In the genomic region with DNA sequence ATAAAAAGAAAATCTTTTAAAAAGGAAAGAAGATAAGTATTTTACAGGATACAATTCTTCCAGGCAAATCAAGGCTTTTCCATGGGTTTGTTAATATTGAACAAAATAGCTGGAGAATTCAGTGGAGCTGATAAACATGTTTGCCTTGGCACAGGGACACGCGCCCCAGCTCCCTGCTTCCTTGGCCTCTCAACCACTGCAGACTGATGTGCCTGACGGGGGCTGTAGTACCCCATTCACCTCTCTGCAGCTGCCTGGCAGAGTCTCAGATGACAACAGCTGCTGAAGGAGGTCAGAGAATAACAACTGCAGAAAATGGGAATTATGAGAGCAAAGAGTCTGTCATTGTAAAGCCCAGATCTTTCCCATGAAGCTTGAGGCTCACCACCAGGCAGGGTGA, we compare ENCODE assay signal across 23 mouse cellular contexts. TPM values are rescaled to one million over a fixed set of nuclear protein-coding genes. Genes with fewer than 3 reads are reported as not detected.
DNase-seq lines count a peak whose midpoint lies in the region; ATAC-seq and TF ChIP-seq lines count a peak whose summit lies in the region.
"Had no signal": no experiment of that assay in that cellular context is flagged by ENCODE, and none has a peak within 500 bp of the region (broad histone marks: within the 10 kb centered on the region; RNA-seq: fewer than 3 reads in every experiment).

No protein-coding gene starts in this region.

- no peaks in the 10 kb centered on the region for H3K4me1 ChIP-seq in liver, embryonic 16.5 days (ENCODE audit: control insufficient read depth, low read depth, low read length)
- H3K4me1 ChIP-seq: embryonic facial prominence, embryonic 13.5 days; forebrain, embryonic 15.5 days; heart, embryonic 15.5 days; liver, embryonic 13.5 days; megakaryocyte, embryonic 14.5 days had no signal

- no peak overlapping the region for H3K9ac ChIP-seq in liver, embryonic 16.5 days (ENCODE audit: low read depth, low read length)
- H3K9ac ChIP-seq: embryonic facial prominence, embryonic 13.5 days; forebrain, embryonic 15.5 days; heart, embryonic 15.5 days; hindbrain, embryonic 14.5 days; liver, embryonic 13.5 days had no signal

- 54% methylated on average over 3 of the region's 3 CpGs for WGBS in liver, embryonic 16.5 days (ENCODE audit: insufficient replicate concordance)

- DNase-seq in gastrocnemius, postnatal 14 days: peak; percentile 9
- no peak for DNase-seq in gastrocnemius, adult 2 months
- DNase-seq in kidney, postnatal 14 days: peak; percentile 12
- no peak for DNase-seq in kidney, postnatal 4 days
- peak; percentile 5 to 15 for DNase-seq in heart, postnatal 14 days
- no peak for DNase-seq in right cerebral cortex, postnatal 25 days
- DNase-seq: cerebellum, adult 11-12 months; kidney, adult 9 months; liver, embryonic 13.5 days; lung, postnatal 10 days; thymus, postnatal 4 days had no signal

- intact Hi-C loops in gastrocnemius, postnatal 14 days (cut with DNase I; ENCODE audit: low total_unique reads): no loop called here
- intact Hi-C loops in gastrocnemius, adult 2 months (cut with DNase I): no loop called here
- intact Hi-C loops in heart, postnatal 14 days (cut with DNase I): no loop called here

- no peaks in the 10 kb centered on the region for H3K36me3 ChIP-seq in liver, embryonic 16.5 days (ENCODE audit: control insufficient read depth, insufficient read depth)
- H3K36me3 ChIP-seq: embryonic facial prominence, embryonic 13.5 days; forebrain, embryonic 15.5 days; heart, embryonic 15.5 days; liver, embryonic 13.5 days had no signal

- H3K27ac ChIP-seq in gastrocnemius, adult 2 months: no peak overlapping the region
- no peak overlapping the region for H3K27ac ChIP-seq in liver, embryonic 16.5 days (ENCODE audit: low read length)
- H3K27ac ChIP-seq: embryonic facial prominence, embryonic 13.5 days; forebrain, embryonic 15.5 days; heart, embryonic 15.5 days; hindbrain, embryonic 14.5 days; liver, embryonic 13.5 days had no signal

- no peak for TF ChIP-seq CTCF in gastrocnemius, adult 2 months (IDR thresholded peaks at IDR 0.05)

- 0 out of 2 replicates have a peak, but pooled peaks have one; percentile 43 for ATAC-seq in liver, embryonic 16.5 days (ENCODE audit: low read depth)
- ATAC-seq: forebrain, embryonic 15.5 days had no signal

- no peak overlapping the region for H3K4me3 ChIP-seq in gastrocnemius, adult 2 months
- H3K4me3 ChIP-seq in liver, embryonic 16.5 days (ENCODE audit: low read depth, low read length): no peak overlapping the region
- H3K4me3 ChIP-seq: embryonic facial prominence, embryonic 13.5 days; forebrain, embryonic 15.5 days; heart, embryonic 15.5 days; liver, embryonic 13.5 days; megakaryocyte, embryonic 14.5 days had no signal

- H3K27me3 ChIP-seq in liver, embryonic 16.5 days (ENCODE audit: control insufficient read depth, insufficient read depth, low read depth, low read length): no peaks in the 10 kb centered on the region
- H3K27me3 ChIP-seq: embryonic facial prominence, embryonic 13.5 days; forebrain, embryonic 15.5 days; heart, embryonic 15.5 days; liver, embryonic 13.5 days had no signal

- H3K9me3 ChIP-seq in liver, embryonic 16.5 days (replicated peaks; ENCODE audit: control insufficient read depth, low read length): no peaks in the 10 kb centered on the region
- H3K9me3 ChIP-seq: forebrain, embryonic 15.5 days; heart, embryonic 15.5 days; liver, embryonic 13.5 days; megakaryocyte, embryonic 14.5 days had no signal

- H3K4me2 ChIP-seq in liver, embryonic 16.5 days (ENCODE audit: low read depth, low read length): no peak overlapping the region
- H3K4me2 ChIP-seq: embryonic facial prominence, embryonic 13.5 days; forebrain, embryonic 15.5 days; heart, embryonic 15.5 days; hindbrain, embryonic 14.5 days; liver, embryonic 13.5 days had no signal

RNA-seq across cellular contexts. Expression of gene Galntl5, which starts 27.3 kb away (rescaled TPM):
- total RNA-seq in gastrocnemius, postnatal 14 days (2021): not detected
- total RNA-seq in gastrocnemius, adult 2 months (2021): not detected
- not detected for total RNA-seq in heart, postnatal 14 days (2021)
- polyA plus RNA-seq in liver, embryonic 16.5 days (2015; fragmentation: Nextera tagmentation; extraction: Ambion mirVana): not detected in 2 replicates
- total RNA-seq: common myeloid progenitor, adult 5-6 weeks; ES-E14; gastrocnemius, adult 18-20 months; layer of hippocampus, adult 8-10 months; left cerebral cortex, adult 8-10 months had no signal
- polyA plus RNA-seq: embryonic facial prominence, embryonic 13.5 days; forebrain, embryonic 15.5 days; heart, embryonic 15.5 days; hindbrain, embryonic 14.5 days; liver, embryonic 13.5 days; neural tube, embryonic 14.5 days had no signal

RNA-seq across cellular contexts. Expression of gene Prkag2, which starts 53.6 kb away (rescaled TPM):
- 10 to 100 TPM; 13.1 to 15.1 TPM for total RNA-seq in gastrocnemius, postnatal 14 days (2021)
- 10 to 100 TPM; 10.7 to 11.0 TPM for total RNA-seq in gastrocnemius, adult 2 months (2021)
- 10 to 100 TPM; 41.9 to 43.5 TPM for total RNA-seq in heart, postnatal 14 days (2021)
- 4.3 and 4.8 TPM in 2 replicates for polyA plus RNA-seq in liver, embryonic 16.5 days (2015; fragmentation: Nextera tagmentation; extraction: Ambion mirVana)

Comparison
In these comparisons a context has a peak if more than half of its experiments do, and no peak if none do; other contexts are left out.
1. DNase-seq: peak in gastrocnemius, postnatal 14 days (single experiment), kidney, postnatal 14 days (single experiment) and heart, postnatal 14 days (2 of 2); none in gastrocnemius, adult 2 months (single experiment), kidney, postnatal 4 days (0 of 2) and right cerebral cortex, postnatal 25 days (single experiment).